Mouse (Mus musculus) kidney, adult 2 months (tissue): ENCODE measurements around the gene Zc3h12d.

Experiments used
- CTCF ChIP-seq: fragments of 200-500 bp; conservative IDR thresholded peaks from 2 replicates; pipeline ENCODE4 v1.5.1; 2011; ENCODE audit warnings: low read depth, mild to moderate bottlenecking, control low read depth, low read length, moderate library complexity, mixed read lengths; ENCODE audit not compliant: insufficient read depth, insufficient read length
- POLR2A ChIP-seq: fragments of 200-500 bp; IDR thresholded peaks from one replicate; pipeline ENCODE4 v1.6.1; 2011; ENCODE audit warnings: low read depth, low read length, control low read depth

DNA sequence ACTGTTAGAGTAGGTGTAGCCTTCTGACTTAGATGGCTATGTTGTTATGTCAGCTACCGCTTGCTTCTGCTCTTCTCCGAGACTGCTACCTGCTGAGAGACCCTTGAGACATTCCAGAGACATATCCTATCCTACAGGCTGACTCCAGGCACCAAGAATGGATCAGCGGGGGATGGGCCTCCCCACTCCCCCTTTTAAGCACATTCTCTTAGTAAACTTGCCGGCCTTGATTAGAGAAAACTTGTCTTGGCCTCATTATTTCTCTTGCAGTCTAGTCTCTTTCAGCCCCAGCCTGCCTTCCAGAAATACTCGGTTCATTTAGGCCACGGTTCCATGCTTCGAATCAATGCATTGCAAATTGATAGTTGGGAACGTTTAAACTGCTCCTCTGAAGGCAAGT, 37.5 kb downstream of the Zc3h12d start:
- TF ChIP-seq POLR2A (no peak), CTCF (no peak)
